ENCODE assay signal across 8 mouse cellular contexts in the genomic region with DNA sequence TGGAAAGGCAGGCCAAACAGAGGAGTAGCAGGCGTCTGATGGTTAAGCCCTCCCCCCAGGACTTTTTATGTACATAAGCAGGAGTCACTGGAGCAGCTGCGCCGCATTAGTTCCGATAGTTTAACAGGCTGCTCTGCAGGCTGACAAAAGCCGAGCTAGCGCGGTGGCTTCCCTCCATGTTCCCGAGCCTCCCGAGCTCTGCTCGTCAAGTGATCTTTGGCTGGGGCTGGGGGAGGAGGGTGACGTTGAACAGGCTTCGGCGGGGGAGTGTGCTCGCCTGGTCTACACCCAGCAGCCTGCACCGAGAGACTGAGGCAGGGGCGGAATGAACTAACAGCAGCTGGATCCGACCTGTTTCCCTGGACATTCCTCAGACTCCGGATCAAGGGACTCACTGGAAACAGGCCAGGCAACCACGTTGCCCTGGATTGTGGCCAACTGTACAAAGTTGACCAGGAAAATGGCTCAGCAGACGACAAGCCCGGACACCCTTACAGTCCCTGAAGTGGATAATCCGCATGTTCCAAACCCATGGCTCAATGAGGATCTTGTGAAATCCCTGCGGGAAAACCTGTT.
DNase-seq lines count a peak whose midpoint lies in the region; ATAC-seq lines count a peak whose summit lies in the region.

No protein-coding gene starts in this region.

- no peaks in the 10 kb centered on the region for H3K27me3 ChIP-seq in hindbrain, embryonic 12.5 days

- peak; percentile 94 for DNase-seq in ZHBTc4 (ENCODE audit: low read depth, low spot score)
- DNase-seq in cerebellum, adult 9-11 months: peak; percentile 48
- peak; percentile 14 to 26 for DNase-seq in frontal cortex, postnatal 25 days (ENCODE audit: low spot score in 2 of 2)
- peak; percentile 34 to 47 for DNase-seq in layer of hippocampus, postnatal 25 days (ENCODE audit: extremely low spot score in 1 of 2, low spot score in 1 of 2)
- DNase-seq in lung, postnatal 25 days (ENCODE audit: low spot score): peak; percentile 45
- peak; percentile 45 for DNase-seq in retina, postnatal 7 days (ENCODE audit: low read depth, low spot score)

- under 1% methylated on average over 23 of the region's 23 CpGs for WGBS in hindbrain, embryonic 12.5 days

- H3K9me3 ChIP-seq in hindbrain, embryonic 12.5 days (replicated peaks): no peaks in the 10 kb centered on the region

- H3K9ac ChIP-seq in hindbrain, embryonic 12.5 days: peak overlapping the region; percentile 53

- peaks cover 12% of the 10 kb centered on the region; the same call in 1 of the 2 replicates for H3K4me1 ChIP-seq in hindbrain, embryonic 12.5 days

- peak; percentile 91 for ATAC-seq in hindbrain, embryonic 12.5 days (ENCODE audit: low FRiP score)
- no peak for ATAC-seq in monocyte, adult 5-6 weeks (replicated peaks; ENCODE audit: insufficient number of reproducible peaks, low FRiP score, low TSS enrichment, poor library complexity, severe bottlenecking)

- no peaks in the 10 kb centered on the region for H3K36me3 ChIP-seq in hindbrain, embryonic 12.5 days

- H3K4me3 ChIP-seq in hindbrain, embryonic 12.5 days: peak overlapping the region; percentile 48

- H3K4me2 ChIP-seq in hindbrain, embryonic 12.5 days (replicated peaks): peak overlapping the region; percentile 70

- H3K27ac ChIP-seq in hindbrain, embryonic 12.5 days: peak overlapping the region; percentile 66

Comparison
In these comparisons a context has a peak if more than half of its experiments do, and no peak if none do; other contexts are left out.
1. DNase-seq: peak in every context shown above with its lines; median percentile 94 in ZHBTc4; 48 in cerebellum, adult 9-11 months; 45 in lung, postnatal 25 days; 45 in retina, postnatal 7 days; 40 in layer of hippocampus, postnatal 25 days; 20 in frontal cortex, postnatal 25 days.